Mouse (Mus musculus): ENCODE measurements at regions not wholly inside any gene's neighbourhood (a gene's known extent, or its start where the extent isn't known, plus 50 kb on each side); places are given as distances from the start of the nearest gene placed in this dataset.

DNA sequence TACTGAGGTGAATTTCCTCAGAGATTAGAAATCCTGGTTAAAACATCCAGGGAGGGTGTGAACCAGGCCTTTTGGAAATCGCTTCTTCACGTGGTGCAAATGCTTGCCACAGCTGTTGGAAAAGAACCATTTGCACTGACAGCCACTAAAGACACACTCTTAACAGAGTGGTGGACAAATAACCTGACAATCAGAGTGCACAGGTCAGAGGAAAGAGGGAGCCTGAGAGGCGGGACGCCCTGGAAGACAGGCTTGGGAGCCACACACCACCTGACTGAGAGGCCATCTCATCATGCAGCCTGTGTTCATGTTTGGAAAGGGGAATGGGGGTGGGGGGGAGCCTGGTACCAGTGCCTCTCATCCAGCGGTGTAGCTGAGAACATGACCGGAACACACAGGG, 87.0 kb upstream of the Gm11983 start:
- in situ Hi-C loops (cut with MboI, MseI): no loop called here

- in situ Hi-C loops (cut with MboI, MseI): no loop called here
These were observed 86.5 kb upstream of the Gm11983 start for GRCm38 (mm10) chr11:6923917-6924316.

DNA sequence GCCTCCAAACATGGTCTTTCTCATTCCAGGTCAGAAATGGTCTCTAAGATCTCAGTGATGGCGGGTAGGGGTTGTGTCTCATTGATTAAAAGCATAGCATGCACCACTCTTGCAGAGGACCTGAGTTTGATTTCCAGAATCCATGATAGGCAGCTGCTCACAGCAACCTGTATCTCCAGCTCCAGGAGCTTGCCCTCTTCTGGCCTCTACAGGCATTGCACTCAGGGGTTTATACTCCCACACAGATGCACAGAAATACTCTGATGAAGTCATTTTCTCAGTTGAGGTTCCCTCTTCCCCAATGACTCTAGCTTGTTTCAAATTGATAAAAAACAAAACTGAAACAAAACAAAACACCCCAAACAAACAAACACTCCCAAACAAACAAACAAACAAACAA, 81.1 kb upstream of the Gm11983 start:
- in situ Hi-C loops (cut with MboI, MseI): no loop called here

GRCm38 (mm10) chr11:6905630-6906029, 68.2 kb upstream of the Gm11983 start:
- in situ Hi-C loops (cut with MboI, MseI): no loop called here

DNA sequence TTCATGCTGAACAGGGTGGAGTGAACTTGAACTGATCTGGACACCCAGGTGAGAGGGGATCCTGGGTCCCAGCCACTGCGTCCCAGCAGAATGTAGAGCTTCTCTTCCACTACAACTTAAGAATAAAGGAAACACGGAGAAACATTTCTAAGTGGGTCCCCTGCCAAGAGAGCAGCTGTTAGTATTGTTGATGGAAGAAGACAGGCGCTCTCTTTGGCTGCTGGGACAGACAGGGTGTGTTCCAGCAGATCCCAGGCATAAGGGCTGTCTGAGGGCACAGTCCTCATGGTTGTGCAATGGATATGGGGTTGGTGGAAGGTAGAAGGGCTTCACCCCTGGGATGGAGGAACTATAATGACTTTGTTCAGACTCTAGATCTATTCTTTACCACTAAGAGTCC, 65.5 kb upstream of the Gm11983 start:
- in situ Hi-C loops (cut with MboI, MseI): no loop called here

- in situ Hi-C loops (cut with MboI, MseI): no loop called here
These were observed 64.8 kb upstream of the Gm11983 start for GRCm38 (mm10) chr11:6902271-6902670.

GRCm38 (mm10) chr11:6900769-6901481, 63.5 kb upstream of the Gm11983 start:
- in situ Hi-C loops (cut with MboI, MseI): no loop called here

DNA sequence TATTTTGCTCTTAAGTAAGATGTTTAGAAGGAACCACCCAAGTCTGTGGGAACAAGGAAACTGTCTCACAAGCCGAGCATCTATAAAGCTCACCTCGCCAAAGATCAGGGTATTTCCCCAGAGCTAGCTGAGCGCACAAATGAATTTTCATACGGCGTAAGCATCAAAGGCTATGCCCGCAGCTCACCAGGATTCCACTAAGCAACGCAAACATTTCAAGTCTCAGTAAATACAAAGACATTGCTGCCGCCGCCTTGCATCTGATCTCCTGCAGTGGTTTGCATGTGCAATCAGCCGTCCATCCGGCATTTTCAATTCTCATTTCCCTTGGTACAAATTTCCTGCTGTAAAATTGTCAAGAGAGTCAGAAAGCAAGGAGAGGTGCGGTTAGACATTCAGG, 62.9 kb upstream of the Gm11983 start:
- in situ Hi-C loops (cut with MboI, MseI): no loop called here

- in situ Hi-C loops (cut with MboI, MseI): no loop called here
These were observed 62.0 kb upstream of the Gm11983 start for GRCm38 (mm10) chr11:6899271-6900005.

GRCm38 (mm10) chr11:6898357-6899097, 61.1 kb upstream of the Gm11983 start:
- in situ Hi-C loops (cut with MboI, MseI): no loop called here

GRCm38 (mm10) chr11:6895786-6896093, 58.3 kb upstream of the Gm11983 start:
- in situ Hi-C loops (cut with MboI, MseI): no loop called here

DNA sequence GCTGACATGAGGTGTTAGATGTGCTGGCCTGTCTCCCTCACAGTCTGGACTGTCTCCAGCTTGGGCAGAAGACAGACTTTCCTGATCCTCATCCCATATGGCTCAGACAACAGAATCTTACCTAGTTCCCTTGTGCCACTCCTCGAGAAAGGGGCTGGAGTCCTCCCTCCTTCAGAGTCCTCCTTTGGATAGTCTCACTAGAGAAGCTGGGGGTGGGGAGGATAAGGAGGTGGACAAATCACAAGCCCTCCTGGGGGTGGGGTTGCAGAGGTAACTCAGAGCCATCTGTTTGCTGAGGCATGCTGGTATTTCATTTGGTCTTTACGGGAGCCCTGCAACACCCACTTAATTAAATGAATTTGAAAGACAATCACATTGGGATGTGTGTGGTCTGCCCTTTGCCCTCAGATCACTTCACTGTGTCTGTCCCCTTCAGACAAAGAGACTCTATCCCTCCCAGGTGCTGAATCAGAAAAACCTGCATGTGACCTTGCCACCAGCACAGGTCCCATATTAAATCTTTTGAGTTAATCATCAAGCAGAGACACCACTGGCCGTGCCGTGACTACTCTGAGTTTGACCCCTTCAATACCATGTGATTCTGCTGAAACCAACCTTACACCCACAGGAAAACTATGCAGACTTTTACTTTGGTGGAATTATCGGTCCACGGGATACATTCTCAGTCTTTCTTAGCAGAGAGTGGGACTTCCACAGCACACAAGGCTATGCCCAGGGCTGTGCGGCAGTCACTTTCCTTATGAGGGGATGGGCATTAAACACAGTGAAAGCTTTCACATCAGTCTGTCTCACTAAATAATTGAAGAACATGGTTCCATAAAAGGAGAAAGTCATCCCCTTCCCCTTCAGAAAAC, 57.7 kb upstream of the Gm11983 start:
- in situ Hi-C loops (cut with MboI, MseI): no loop called here

DNA sequence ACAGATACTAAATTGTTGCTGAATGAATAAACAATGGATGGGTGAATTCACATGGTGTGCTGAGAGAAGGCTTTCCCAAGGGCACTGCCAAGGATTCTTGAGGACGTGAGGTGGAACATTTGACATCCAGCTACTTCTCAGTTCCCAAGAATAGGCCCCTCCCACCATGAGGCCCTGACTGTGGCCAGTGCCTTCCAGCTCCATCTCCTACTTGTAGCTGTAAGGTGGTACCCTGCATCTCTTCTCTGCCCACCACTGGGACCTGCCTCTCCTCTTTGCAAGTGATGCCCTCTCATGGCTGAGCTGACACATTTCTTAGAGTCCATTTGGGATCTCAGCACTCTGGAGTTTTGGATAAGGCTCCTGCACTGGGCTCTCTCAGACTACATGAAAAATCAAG, 56.3 kb upstream of the Gm11983 start:
- in situ Hi-C loops (cut with MboI, MseI): no loop called here

GRCm38 (mm10) chr11:6893063-6893462, 55.6 kb upstream of the Gm11983 start:
- in situ Hi-C loops (cut with MboI, MseI): no loop called here

DNA sequence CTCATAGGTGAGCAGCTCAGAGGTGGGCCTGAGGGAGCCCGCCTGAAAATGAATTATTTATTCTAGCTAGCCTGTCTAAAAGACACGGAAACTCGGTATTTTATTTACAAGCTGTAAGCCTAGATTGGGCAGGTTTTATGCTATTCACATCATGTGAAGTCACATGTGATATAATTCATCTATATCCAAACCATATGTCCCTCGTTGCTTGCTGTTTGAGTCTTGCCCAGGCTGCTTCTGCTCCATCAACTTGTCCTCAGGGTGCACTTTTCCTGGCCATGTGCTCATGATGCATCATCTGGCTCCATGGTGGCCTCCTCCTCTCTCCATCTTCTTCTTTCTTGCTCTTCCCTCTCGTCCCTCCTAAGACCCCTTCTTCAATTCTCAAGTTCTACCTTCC, 53.0 kb upstream of the Gm11983 start:
- in situ Hi-C loops (cut with MboI, MseI): no loop called here

- in situ Hi-C loops (cut with MboI, MseI): no loop called here
These were observed 52.3 kb upstream of the Gm11983 start for GRCm38 (mm10) chr11:6889660-6890185.

DNA sequence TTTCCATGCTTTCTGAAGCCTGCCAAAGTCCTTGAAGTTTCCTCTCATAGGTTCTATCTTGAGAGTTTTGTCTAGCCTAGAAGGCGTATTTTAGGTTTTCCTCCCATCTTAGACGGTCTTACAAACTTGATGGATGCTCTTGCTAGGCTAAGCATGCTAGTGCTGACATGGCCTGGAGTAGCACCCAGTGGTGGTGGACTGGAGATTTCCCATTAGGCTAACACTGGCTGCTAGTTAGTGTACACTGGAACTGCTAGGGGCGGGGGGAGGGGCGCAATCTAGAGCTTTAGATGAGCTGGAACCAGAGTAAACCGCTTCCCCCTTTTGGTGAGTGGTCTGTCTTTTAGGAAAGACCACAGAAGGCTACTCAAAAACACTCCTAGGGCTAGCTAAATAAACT, 51.7 kb upstream of the Gm11983 start:
- in situ Hi-C loops (cut with MboI, MseI): no loop called here
